Mouse (Mus musculus): ENCODE results near the gene Otp.

Gene Otp

DNA sequence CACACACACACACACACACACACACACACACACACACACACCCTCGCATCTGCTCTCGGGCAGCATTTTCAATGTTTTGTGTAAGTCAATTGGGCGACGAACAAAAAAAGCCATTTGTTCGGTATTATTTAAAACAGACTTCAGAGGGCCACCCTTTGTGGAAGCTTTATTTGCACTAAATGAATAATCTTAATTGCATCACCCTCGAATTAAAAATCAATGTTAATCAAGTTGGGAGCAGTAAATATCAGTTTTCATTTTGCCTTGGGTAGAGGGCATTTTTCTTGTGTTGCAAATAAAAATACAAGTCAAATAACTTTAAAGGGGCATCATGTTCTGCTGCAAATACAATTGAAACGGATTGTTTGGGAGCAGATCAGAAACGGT is 1.4 kb upstream of the Otp start:
- DNase-seq (ENCODE audit: low read depth, low spot score): no peak

DNA sequence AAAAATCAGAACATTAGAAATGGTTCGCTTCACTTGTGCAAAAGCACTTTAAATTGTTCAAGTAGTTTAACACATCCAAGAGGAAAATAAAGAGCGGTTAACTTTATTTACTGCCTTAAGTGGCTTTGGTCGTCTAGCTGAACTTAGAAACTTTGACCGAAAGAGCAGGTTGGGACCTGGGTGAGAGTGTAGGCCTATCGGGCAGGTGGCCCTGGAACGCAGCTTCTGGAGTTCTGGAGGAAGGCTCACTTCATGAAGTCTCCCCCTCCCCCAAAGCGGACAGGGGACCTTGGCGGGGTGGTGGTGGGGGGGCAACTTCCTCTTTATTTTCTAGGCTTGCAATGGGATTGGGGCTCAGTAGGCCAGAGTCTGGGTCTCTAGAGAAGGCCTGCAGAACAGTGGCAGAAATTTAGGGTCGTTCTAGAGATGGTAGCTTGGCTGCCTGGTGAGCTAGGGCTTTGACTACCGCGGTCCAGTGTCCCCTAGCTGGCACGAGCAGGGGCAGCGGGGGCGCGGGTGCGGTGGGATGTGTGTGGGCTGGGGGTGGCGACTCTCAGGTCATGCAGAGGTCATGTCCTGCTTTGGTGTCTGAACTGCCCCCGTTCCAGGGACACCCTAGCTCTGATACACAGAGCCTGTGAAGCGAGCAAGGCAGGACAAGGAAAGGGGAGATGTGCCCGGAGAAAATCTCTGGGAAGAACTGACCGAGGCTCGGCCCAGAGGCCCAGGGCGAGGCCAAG is 576 bp upstream of the Otp start:
- no peak for DNase-seq (ENCODE audit: low read depth, low spot score)

DNA sequence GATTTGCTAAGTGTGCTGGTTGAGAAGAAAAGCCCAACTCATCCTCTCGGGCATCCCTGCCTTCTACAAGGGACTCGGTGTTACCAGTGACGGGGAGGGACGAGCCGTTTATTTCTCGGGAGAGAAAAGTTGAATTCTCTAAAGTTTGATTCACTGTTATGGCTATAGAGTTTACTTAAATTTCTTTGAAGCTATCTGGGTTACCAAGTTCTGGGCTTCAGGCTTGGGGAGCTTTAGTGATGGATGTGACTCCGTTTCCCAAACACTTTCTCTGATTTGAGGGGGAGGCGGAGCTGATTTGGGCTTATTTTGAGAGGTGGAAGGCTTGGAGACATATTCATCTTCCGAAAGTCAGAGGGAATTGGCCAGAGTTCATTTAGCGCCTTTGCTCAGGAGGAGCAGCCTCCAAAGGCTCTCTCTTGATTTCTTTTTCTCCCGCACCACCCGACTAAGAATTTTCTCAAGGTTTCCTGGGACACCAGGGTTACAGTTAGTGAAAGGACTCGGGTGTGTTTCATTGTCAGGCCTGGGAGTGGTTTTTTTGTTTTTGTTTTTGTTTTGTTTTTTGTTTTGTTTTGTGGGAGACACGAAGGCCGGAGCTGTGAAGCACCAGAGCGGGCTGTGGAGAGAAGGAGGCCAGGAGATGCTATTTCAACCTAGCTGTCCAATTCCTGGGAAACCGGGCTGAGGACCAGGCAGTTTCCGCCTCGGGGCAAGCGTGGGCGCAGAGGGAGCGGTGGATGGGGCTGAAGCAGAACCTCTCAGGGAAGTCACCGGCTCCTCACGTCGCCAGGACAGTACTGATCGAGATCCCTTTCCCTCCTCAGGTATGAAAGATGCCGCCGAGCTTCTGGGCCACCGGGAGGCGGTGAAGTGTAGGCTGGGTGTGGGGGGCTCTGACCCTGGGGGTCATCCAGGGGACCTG is 1.1 kb downstream of the Otp start:
- DNase-seq (ENCODE audit: low read depth, low spot score): no peak

DNA sequence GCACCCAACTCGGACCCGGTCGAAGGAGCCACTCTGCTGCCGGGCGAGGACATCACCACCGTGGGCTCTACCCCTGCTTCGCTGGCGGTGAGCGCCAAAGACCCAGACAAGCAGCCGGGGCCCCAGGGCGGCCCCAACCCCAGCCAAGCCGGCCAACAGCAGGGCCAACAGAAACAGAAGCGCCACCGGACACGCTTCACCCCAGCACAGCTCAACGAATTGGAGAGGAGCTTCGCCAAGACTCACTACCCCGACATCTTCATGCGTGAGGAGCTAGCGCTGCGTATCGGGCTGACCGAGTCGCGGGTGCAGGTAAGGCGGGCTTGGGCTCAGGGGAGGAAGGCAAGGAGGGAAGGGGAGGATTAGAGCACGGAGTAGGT is 1.8 kb downstream of the Otp start:
- no peak for DNase-seq (ENCODE audit: low read depth, low spot score)

DNA sequence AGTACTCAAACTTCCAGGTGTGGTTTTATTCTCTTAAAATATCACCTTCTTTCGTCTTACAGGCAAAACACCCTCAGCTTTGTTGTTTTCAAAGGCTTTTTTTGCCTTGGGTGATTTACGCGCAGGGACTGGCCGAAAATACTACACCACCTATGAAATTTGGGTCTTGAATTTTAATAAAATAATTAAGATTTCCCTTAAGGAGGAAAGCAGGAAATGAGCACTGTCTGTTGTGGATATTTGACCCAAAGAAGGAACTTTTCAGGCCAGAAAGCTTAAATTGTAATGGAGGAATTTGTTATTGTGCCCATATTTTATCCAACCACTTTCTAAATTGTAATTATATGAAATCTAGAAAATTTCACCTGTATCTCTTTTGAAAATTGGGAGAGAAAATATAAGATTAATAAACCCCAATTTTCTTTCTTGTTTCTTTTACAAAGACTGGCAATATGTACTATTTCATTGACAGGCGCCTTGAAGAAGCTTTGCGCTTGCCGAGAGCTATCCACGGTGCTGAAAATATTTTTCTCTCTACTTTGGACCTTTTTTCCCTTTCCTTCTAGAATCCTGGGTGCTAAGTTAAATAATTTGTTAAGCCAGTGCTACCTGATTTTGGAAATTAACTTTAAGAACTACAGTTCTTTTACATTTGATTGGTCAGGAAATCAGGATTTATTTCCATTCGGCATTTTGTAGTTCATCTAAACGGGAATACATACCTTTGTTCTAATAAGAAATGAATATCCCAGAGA is 2.8 kb downstream of the Otp start:
- no peak for DNase-seq (ENCODE audit: low read depth, low spot score)

DNA sequence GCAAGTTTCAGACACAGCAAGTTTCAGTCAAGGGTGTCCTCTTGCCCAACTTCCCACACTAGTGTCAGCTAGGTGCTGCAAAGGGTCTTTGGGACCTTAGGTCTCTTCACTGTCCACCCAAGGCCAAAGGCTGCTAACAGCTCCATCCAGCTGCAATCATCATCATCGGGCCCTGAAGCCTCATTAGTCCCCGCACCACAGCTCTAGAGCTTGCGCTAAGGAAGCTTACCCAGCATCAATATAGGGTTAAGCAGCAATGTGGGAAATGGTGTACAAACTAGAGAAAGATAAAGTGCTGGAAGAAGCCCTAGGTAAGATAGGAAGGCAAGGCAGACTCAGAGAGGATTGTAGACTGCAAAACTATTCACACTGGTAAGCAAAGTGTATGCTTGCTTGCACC is 5.8 kb downstream of the Otp start:
- DNase-seq (ENCODE audit: low read depth, low spot score): no peak

DNA sequence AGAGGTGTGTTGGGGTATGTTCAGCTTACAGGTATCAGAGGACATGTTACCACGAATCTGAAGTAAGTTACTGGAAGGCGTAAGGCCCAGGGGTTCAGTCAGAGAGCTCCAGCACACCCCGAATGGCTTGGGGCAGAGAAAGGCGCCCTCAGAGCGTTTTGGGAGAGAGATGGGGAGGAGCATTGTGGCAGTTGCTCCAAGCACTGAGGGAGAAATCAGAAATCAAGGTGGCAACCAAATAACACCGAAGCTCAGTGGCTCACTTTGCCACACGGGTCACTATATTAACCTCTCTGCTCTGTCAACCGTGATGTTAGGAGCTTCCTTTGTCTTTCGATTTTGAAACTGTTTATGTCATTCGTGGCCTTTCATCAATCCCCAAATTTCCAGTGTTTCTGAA is 6.8 kb downstream of the Otp start:
- no peak for DNase-seq (ENCODE audit: low read depth, low spot score)

DNA sequence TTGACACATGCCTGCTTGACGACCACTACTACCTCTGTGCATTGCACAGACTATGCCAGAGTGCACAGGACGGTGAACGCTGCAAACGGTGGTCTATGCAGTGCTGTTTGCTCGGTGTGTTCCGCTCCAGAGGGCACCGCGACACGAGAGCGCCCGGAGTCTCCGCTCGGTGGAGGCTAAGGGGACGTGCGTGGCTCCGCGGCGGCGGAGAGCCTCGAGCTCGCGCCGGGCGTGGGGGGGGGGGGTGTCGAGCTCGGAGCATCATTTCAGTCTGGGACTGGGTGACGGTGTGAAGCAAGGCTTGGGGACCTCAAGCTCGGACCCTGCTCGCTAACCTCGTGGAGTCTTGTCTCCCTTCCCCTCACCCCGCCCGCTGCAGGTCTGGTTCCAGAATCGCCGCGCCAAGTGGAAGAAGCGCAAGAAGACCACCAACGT is 7.3 kb downstream of the Otp start:
- DNase-seq (ENCODE audit: low read depth, low spot score): no peak

DNA sequence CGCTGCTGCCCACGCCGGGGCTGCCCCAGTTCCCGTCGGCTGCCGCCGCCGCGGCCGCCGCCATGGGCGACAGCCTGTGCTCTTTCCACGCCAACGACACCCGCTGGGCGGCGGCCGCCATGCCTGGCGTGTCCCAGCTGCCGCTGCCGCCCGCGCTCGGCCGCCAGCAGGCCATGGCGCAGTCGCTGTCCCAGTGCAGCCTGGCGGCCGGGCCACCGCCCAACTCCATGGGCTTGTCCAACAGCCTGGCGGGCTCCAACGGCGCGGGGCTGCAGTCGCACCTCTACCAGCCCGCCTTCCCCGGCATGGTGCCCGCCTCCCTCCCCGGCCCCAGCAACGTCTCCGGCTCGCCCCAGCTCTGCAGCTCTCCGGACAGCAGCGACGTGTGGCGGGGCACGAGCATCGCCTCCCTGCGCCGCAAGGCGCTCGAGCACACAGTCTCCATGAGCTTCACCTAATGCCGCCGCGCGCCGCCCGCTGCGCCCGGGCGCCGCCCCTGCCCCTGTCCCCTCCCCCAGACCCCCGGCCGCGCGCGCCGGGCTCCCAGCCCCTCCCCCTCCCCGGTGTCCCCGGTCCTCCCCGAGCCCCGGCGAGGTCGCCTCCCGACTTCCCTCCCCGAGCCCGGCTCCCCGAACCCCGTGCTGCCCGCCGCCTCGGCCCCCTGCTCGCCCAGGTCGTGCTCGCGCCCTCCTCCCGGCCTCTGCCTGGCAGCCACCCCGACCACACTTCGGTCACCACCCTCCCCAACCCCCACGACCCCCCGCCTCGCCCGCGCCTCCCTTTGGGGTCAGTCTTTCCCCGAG is 8.0 kb downstream of the Otp start:
- DNase-seq (ENCODE audit: low read depth, low spot score): no peak

DNA sequence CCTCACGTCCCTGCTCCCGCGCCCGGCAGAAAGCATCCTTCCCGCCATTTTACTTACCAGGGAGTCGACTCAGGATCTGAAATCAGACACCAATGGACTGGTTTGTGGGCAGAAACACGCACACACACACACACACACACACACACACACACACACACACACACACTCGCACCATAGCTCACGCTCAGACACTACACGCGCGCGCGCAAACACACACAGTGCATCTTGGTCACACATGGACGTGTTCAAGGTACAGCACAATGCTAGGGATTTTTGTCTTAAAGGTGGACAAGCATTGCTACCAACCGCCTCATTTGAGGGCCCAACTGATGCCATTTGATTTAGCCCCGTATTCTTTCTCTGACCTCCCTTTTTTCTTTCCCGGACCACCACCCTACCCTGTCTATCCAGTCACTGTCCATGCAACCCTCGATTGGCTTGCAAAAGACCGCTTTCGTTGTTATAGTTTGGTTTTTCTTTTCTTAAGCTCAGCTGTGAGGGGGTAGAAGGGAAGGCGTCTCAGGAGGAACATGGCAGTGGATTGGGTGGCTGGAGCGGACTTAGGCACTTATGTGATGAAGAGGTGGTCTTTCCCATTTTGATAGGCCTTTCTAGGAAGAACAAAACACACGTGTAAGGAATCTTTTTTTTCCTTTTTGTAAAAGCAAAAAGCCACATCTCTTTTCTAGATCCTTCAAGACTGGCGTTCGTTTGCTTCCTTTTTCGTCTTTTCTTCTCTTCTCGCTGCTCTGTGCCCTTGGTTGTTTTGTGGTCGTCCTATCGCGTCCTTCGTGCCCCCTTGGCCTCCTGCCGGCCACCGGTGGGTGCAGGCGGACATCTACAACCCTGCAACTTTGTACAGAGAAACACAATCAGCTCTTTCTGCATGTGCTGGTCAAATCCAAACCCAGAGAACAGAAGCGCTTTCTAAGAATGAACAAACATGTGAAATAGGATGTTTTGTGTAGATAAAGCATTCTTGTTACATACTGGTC is 8.9 kb downstream of the Otp start:
- DNase-seq (ENCODE audit: low read depth, low spot score): no peak

DNA sequence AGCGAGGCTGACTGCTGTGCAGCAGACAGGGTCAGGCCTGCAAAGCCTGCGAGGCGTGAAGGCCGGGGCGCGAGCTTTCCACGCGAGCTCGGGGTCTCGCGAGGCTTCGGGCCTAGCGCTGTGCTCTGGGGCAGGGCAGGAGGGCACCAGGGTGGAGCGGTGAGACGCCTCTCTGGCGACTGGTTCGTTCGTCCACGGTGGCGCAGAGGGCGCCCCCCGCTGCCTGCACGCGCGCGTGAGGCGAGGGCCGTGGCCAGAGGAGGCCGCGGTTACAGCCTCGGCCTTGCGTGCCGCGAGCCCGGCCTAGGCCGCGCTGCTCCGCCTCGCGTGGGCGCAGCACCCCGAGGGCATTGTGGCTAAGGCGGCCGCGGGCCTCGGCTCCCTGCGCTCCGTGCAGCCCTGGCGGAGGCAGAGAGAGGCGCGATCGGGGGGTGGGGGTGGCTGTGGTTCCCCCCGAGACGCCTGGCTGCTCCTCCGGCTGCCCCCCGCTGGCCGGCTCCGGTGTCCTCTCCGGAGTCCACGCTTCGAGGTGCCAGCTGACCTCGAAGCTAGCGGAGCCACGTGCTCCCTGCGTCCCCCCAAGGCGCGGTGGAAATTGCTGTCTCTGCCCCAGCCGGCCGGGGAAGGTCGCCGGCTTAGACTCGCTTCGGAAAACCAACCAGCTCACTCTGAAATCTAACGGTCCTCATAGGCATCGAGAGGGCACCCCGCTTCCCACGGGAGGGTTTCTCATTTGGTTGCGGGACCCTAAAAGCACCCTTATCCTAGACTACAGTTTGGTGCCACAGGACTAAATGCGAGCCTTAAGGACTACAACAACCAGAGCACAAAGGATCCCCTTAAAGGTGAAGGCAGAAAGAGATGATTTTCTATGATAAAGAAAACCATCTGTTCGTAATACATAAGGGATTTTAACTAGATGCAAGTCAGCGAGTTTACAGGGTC is 10.2 kb downstream of the Otp start:
- DNase-seq (ENCODE audit: low read depth, low spot score): no peak

DNA sequence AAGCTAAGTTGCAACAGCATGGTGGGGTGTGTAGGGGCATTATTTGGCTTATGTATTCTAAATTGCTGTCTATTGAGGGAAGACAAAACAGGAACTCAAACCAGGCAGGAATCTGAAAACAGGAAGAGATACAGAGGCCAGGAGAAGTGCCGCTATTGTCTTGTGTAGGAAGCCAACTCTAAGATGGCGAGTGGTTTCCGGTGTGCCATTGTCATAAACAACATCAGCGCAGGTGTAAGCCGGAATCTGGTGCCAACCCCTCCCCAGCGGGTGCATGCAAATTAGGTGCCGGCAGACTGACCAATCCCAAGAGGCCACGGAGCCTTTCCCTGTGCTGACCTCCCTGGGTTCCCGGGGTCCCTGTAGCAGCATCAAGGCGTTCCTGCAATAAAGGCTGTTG is 32.4 kb downstream of the Otp start:
- no peak for DNase-seq (ENCODE audit: low read depth, low spot score)

DNA sequence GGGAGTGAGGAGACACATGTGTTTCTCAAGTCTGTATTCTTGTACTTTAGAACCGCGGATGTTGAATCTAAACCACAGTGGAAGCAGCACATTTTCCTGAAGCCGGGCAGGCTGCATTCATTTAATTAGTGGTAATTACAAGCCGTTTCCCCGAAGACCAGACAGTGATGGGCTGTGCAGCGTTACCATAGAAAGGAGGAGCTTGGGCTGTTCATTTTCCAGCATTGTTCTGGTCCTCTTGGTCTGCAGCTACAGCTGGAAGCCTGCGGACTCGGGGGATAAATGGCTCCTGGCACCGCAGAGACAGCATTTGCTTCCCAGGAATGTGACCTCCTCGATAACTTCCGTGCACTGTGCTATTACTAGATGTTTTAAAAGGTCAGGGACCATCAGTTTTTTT is 37.6 kb downstream of the Otp start:
- DNase-seq (ENCODE audit: low read depth, low spot score): no peak

DNA sequence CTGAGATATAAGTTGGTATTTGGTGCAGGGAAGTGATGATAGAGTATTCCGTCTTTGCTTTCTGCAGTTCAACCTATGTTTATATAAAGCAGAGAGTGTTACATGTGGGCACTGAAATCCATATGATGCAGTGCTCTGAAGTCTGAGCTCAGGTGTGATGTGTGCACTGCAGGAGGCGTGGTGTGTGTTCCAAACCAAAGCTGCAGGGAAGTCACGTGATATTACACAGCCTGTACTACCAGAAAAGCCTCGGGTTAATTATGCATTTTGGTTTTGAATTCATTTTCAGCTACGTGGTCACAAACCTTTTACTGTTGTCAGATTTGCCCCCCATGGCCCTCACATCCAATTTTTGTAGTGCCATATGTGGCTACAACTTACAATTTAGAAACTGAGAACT is 40.3 kb downstream of the Otp start:
- DNase-seq (ENCODE audit: low read depth, low spot score): no peak

DNA sequence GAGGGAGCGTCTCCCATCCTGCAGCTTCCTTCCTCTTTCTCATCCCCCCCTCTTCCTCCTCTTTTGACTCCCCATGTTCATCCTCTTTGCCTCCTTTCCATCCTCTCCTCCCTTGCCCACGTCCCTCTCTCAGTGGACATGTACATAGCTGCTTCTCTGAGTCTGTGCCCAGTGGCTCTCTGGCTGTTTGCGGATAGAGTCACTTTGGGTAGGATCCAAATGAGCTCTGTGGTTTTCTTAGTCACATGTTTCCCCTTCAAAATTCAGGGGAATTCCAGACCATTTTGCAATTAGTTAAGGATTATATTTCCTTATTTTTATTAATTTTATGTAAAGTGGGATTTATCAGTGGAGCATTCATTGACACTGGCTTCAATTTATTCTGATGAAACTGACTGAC is 52.7 kb downstream of the Otp start:
- no peak for DNase-seq (ENCODE audit: low read depth, low spot score)

Data from WW6 (cell line).